Mouse (Mus musculus) G1E-ER4 (cell line): ENCODE data around the gene Mesp1. TPM values are rescaled to one million over a fixed set of nuclear protein-coding genes. Genes with fewer than 3 reads are reported as not detected.

ENCODE experiments used
- GATA1 ChIP-seq: IDR thresholded peaks from one replicate; pipeline ENCODE4 v1.8.0; 2012; ENCODE audit warnings: low read length, inconsistent platforms
- polyA plus RNA-seq: library from polyadenylated mRNA; stranded (reverse); fragments of >175 nt; gene quantifications from 2 replicates; pipeline ENCODE4 v1.2.3, GENCODE M21; 2012

Mesp1 gene
- polyA plus RNA-seq = not detected in 2 replicates

- no peak for TF ChIP-seq GATA1
Measured at GRCm38 (mm10) chr7:79793688-79794087, at the start of gene Mesp1. Mesp1 (minus strand) TSS chr7:79793788.

DNA sequence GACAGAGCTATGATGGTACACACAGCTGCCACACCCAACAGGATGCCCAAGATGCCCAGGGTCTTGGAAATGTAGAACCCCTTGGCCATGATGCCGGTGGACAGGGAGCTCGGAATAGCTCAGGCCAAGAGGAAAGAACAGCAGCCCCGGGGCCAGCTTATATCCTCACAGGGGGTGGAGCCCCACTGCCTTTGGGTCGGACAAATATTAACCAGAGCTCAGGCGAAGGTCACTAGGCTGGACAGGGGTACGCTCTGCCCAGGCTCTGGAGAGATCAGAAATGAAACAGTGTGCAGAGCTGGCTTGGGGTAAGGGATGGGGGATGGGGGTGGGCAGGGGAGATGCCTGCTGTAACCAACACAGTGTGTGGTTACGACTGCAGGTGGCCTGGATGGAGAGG lies 48.6 kb upstream of the Mesp1 start:
- TF ChIP-seq GATA1 = no peak

DNA sequence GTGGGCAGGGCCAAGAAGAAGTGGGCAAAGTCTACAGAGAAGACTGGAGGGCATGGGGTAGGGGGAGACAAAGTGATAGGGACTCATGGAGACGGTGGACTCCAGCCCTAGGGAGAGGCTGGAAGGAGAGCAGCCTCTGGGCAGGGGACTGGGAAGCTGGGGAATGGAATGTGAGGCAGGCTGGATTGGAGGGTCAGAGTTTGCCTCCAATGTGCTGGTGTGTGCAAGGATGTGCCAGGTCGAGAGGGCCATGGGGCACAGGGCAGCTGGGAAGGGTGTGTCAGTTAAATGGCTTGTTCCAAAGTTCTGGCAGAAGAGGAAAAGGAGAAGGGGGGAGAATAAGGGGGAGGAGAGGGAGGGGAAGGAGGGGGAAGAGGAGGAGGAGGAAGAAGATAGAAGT lies 43.7 kb upstream of the Mesp1 start:
- no peak for TF ChIP-seq GATA1

DNA sequence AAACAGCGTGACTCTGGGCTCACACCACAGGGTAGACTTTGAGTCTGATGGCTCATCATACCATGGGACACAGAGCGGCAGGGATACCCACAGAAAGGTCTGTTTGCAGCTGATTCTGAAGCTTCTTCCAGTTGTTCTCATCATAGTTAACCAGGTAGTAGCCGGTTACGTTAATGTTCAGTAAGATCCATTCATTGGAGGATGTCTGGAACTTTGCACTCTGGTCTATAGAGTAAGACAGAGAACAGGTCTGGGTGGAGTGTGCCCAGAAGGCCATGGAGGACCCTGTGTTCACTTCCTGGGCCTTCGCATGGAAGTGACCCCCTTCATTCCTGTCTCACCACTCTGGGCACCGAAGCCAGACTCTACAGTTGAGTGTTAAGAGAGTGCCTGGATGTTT lies 41.6 kb upstream of the Mesp1 start:
- TF ChIP-seq GATA1 = no peak

DNA sequence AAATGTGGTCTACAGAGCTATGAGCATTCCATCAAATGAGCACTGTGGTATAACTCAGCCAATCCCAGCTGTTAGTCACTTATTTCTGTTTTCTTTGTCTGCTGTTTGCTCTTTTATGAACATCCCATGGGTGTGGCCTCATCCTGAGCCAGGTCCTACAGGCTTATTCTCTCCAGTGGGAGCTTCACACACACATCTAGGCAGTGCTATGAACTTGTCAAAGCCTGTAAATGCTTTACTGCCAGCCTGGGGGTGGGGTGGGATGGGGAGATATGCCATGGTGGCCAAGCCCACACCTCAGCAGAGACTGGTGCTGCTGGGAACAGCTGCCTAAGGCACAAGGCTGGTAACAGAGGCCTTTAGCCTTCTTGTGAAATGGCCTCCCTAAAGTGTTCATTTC lies 39.4 kb upstream of the Mesp1 start:
- no peak for TF ChIP-seq GATA1

DNA sequence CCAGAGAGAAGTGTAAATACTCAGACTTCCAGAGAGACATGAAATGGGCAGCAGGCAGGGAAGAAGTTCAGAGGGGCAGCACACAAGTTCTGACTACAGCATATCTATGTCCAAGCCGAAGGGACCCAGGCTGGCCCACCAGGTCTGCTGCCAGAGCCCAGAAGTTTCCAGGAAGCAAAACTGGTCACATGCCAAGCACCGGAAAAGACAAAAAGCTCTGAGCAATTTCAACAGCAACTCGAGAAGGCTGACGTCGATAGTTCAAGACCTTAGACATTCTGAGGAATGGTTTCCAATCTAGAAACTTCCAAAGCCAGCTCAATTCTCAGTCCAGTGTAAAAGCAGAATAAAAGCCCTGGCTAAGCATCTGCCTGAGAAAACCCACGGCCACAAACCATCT lies 38.0 kb upstream of the Mesp1 start:
- TF ChIP-seq GATA1 = no peak

DNA sequence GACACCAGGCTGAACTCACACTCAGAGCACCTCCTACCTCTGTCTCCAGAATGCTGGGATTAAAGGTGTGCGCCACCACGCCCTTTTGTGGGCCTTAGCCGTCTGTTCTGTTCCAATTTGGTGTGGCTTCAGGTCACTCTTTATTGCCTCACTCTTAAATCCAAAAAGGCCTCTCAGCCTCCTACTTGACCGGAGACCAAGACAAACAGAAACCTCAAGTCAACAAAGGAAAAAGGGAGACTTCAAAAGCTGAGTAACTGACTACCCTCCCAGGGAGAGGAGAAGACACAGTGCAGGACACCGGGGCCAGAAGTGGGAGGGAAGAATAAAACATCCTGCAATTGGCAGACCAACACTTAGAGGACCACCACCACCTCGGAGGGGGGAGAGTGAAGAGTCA lies 37.6 kb upstream of the Mesp1 start:
- no peak for TF ChIP-seq GATA1

GRCm38 (mm10) chr7:79828341-79828740 lies 34.8 kb upstream of the Mesp1 start:
- TF ChIP-seq GATA1 = no peak

DNA sequence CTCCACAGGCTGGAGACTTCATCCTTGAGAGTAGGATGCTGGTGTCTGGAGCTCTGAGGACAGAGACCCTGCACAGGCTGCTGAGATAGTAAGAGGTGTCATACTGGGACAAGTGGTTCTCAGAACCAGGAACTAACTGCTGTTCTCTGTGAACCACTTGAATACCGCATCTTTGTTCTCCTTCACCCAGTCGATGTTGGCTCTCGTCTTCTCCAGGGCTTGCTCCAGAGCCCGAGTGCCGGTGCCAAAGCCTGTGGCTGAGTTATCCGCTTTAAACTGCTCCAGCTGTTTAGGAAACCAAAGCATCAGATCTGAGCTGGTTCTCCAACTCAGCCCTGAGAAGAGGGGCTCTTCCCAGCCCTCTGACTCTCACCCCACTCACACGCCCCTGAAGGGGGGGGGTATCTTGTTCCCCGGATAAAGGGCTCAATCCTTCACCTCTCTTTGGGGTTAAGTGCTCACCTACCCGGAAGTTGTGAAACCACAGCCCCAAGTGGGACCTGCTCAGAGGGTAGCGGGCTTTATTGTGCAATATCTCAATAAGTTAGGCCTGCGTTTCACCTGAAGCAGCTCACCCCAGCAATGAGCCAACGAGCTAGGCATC lies 28.6 kb upstream of the Mesp1 start:
- no peak for TF ChIP-seq GATA1

DNA sequence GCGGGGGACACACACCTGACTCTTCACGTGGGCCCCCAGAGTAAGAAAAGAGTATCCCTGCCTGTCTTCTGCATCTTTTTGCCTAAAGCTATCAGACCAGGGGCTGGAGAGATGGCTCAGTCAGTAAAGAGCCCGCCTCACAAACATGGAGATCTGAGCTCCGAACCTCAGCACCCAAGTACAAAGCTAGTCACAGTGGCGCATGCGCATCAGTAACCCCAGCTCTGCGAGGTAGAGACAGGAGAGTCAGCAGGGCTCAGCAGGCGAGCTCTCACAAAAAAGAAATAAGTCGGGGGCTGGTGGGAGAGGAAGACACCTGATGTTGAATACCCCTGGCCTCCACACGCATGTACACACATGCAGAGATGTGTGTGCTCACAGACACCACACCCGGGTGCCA lies 26.4 kb upstream of the Mesp1 start:
- TF ChIP-seq GATA1 = no peak

GRCm38 (mm10) chr7:79819515-79819914 lies 25.9 kb upstream of the Mesp1 start:
- no peak for TF ChIP-seq GATA1

DNA sequence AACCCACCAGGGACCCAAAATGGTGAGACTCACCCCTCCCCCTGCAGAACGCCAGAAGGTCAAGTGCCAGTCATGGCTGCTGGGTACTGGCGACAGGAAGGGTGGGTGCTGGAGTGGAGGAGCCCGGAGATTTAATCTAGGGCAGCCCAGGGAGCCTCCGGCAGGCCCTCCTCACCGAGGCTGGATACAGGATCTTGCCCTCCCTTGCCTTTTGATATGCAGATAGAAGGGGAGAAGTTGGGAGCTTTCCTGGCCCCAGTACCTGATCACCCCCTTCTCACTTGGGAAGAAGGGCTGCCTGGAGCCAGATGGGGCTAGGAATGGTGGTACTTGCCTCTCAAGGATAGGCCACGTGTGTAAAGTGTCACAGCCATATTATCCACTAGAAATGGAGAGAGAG lies 24.7 kb upstream of the Mesp1 start:
- no peak for TF ChIP-seq GATA1

DNA sequence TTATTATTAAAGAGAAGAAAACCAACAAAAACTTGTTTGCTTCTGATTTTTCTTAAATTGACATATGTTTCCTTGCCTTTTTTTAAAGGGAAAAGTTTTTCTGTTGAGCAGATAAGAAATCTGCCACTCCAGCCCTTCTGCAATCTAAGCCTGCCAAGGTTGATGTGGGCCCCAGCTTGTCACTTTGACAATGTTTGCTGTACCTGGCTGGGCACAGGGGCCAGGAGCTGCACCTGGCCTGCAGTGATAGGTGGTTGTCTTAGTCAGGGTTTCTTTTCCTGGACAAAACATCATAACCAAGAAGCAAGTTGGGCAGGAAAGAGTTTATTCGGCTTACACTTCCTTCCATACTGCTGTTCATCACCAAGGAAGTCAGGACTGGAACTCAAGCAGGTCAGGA lies 19.8 kb upstream of the Mesp1 start:
- TF ChIP-seq GATA1 = no peak

GRCm38 (mm10) chr7:79810611-79811506 lies 17.3 kb upstream of the Mesp1 start, which contains the start of gene Mesp2:
Mesp2 (plus strand) TSS chr7:79810727.
- no peak for TF ChIP-seq GATA1

DNA sequence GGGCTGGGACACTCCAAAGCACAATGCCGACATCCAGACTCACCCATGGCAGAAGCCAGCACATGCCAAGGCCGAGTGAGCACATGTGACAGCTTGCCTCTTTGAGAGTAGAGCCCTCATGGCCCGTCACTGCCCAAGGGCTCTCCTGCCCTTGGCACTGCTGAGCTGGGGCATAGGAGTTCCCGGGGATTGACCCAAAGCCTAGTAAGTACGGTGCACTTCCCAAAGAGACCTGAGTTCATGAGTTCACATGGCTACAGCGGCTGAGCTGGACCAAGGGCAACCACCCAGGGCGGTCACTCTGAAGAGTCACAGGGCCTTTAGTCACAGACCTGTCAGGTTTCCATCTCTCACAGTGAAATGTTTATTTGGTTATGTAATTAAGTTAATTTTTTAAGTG lies 15.0 kb upstream of the Mesp1 start:
- no peak for TF ChIP-seq GATA1

GRCm38 (mm10) chr7:79803887-79804286 lies 10.3 kb upstream of the Mesp1 start:
- TF ChIP-seq GATA1 = no peak

GRCm38 (mm10) chr7:79802037-79802436 lies 8.4 kb upstream of the Mesp1 start:
- TF ChIP-seq GATA1 = no peak
